Comparison of ENCODE assay signal across 10 mouse cellular contexts in genomic region chr7:143152350-143152749, GRCm38 (mm10). TPM values are rescaled to one million over a fixed set of nuclear protein-coding genes. Genes with fewer than 3 reads are reported as not detected.
A peak's percentile ranks its signal among the peaks of the same experiment; 100 is the strongest.
DNase-seq lines count a peak whose midpoint lies in the region; ATAC-seq and TF ChIP-seq lines count a peak whose summit lies in the region.
"Had no signal": no experiment of that assay in that cellular context is flagged by ENCODE, and none has a peak within 500 bp of the region (broad histone marks: within the 10 kb centered on the region; RNA-seq: fewer than 3 reads in every experiment).

No protein-coding gene starts in this region.

- no peaks in the 10 kb centered on the region for H3K27me3 ChIP-seq in kidney, embryonic 14.5 days (ENCODE audit: control insufficient read depth, insufficient read depth, low read length)
- H3K27me3 ChIP-seq: embryonic facial prominence, embryonic 12.5 days had no signal

- no peak overlapping the region for H3K27ac ChIP-seq in kidney, embryonic 14.5 days (ENCODE audit: low read depth, low read length)
- no peak overlapping the region for H3K27ac ChIP-seq in cortical plate, adult 2 months (ENCODE audit: insufficient read depth, low read length)
- H3K27ac ChIP-seq: embryonic facial prominence, embryonic 12.5 days had no signal

- H3K4me1 ChIP-seq in kidney, embryonic 14.5 days (ENCODE audit: control insufficient read depth, insufficient read depth, low read length), result peaks cover 15% of the 10 kb centered on the region
- H3K4me1 ChIP-seq in cortical plate, adult 2 months (ENCODE audit: control insufficient read depth, insufficient read depth, low read length), result no peaks in the 10 kb centered on the region

- peak; percentile 27 for TF ChIP-seq CTCF in cortical plate, adult 2 months (IDR thresholded peaks at IDR 0.05; ENCODE audit: extremely low read depth, insufficient read depth, low read length)

- H3K9ac ChIP-seq in kidney, embryonic 14.5 days (ENCODE audit: low read depth, low read length), result no peak overlapping the region
- H3K9ac ChIP-seq: embryonic facial prominence, embryonic 12.5 days had no signal

- no peak for TF ChIP-seq POLR2A in cortical plate, adult 2 months (IDR thresholded peaks at IDR 0.05; ENCODE audit: extremely low read depth, insufficient read depth, low read length)

- H3K4me3 ChIP-seq in kidney, embryonic 14.5 days (ENCODE audit: low read length), result no peak overlapping the region
- no peak overlapping the region for H3K4me3 ChIP-seq in cortical plate, adult 2 months (ENCODE audit: insufficient read depth, low read length)
- H3K4me3 ChIP-seq: embryonic facial prominence, embryonic 12.5 days had no signal

- no peaks in the 10 kb centered on the region for H3K36me3 ChIP-seq in kidney, embryonic 14.5 days (ENCODE audit: control insufficient read depth, insufficient read depth, low read length)
- H3K36me3 ChIP-seq: embryonic facial prominence, embryonic 12.5 days had no signal

- H3K4me2 ChIP-seq in kidney, embryonic 14.5 days (replicated peaks; ENCODE audit: low read depth, low read length), result no peak overlapping the region
- H3K4me2 ChIP-seq: embryonic facial prominence, embryonic 12.5 days had no signal

- no peak for ATAC-seq in kidney, embryonic 14.5 days (ENCODE audit: low FRiP score, low TSS enrichment)

- WGBS in kidney, embryonic 14.5 days, result 19% methylated on average over 3 of the region's 3 CpGs

- peak; percentile 15 for DNase-seq in kidney, adult 9 months
- peak; percentile 30 for DNase-seq in thymus, postnatal 0 days (ENCODE audit: low spot score)
- DNase-seq in thymus, adult 18-20 months, result no peak
- peak; percentile 76 for DNase-seq in retina, postnatal 1 day
- DNase-seq in gastrocnemius, postnatal 10 days, result no peak
- no peak for DNase-seq in cerebellum, adult 8-10 months

- H3K9me3 ChIP-seq in kidney, embryonic 14.5 days (ENCODE audit: control insufficient read depth, low read length), result no peaks in the 10 kb centered on the region
- H3K9me3 ChIP-seq: embryonic facial prominence, embryonic 12.5 days had no signal

RNA-seq across cellular contexts. Expression of gene Kcnq1, which starts 46.2 kb away (rescaled TPM):
- 4.0 and 5.4 TPM in 2 replicates for polyA plus RNA-seq in kidney, embryonic 14.5 days (2014; fragmentation: Nextera tagmentation; extraction: Ambion mirVana)
- 0.29 and 1.0 TPM in 2 replicates for polyA plus RNA-seq in thymus, postnatal 0 days (2015; fragmentation: Nextera tagmentation; extraction: Ambion mirVana)
- 0.62 and 0.79 TPM in 2 replicates for polyA plus RNA-seq in cortical plate, adult 2 months (2012; rRNA removed)
- total RNA-seq in gastrocnemius, postnatal 10 days (2021), result 1 to 10 TPM; 1.6 to 1.9 TPM

RNA-seq across cellular contexts. Expression of gene Trpm5, which starts 57.9 kb away (rescaled TPM):
- 4.4 and 4.9 TPM in 2 replicates for polyA plus RNA-seq in kidney, embryonic 14.5 days (2014; fragmentation: Nextera tagmentation; extraction: Ambion mirVana)
- polyA plus RNA-seq in thymus, postnatal 0 days (2015; fragmentation: Nextera tagmentation; extraction: Ambion mirVana), result 0.98 and 1.5 TPM in 2 replicates
- polyA plus RNA-seq in cortical plate, adult 2 months (2012; rRNA removed), result not detected in 2 replicates
- 1 to 10 TPM; 1.2 to 2.8 TPM for total RNA-seq in gastrocnemius, postnatal 10 days (2021)
- total RNA-seq: left cerebral cortex, adult 18-20 months had no signal

Comparison
In these comparisons a context has a peak if more than half of its experiments do, and no peak if none do; other contexts are left out.
1. DNase-seq: peak in kidney, adult 9 months (single experiment), thymus, postnatal 0 days (single experiment) and retina, postnatal 1 day (single experiment); none in thymus, adult 18-20 months (0 of 2), gastrocnemius, postnatal 10 days (single experiment) and cerebellum, adult 8-10 months (single experiment).